Mouse (Mus musculus) granulocyte monocyte progenitor cell, adult 5-6 weeks (primary cell): Measurements from ENCODE around the gene Dclk3. TPM values are rescaled to one million over a fixed set of nuclear protein-coding genes. Genes with fewer than 3 reads are reported as not detected.

Source experiments
- ATAC-seq: replicated peaks from 2 replicates; pipeline ENCODE4 v1.8.0; 2016; ENCODE audit warnings: mild to moderate bottlenecking, moderate TSS enrichment, inconsistent platforms; ENCODE audit not compliant: poor library complexity, severe bottlenecking
- total RNA-seq, 2 experiments: library from RNA; stranded (forward) in 1 of 2; stranded (reverse) in 1 of 2; fragments of 200-712, 200-1000 nt in 1 of 2; fragments of >200 nt in 1 of 2; fragmentation: Nextera tagmentation in 1 of 2; gene quantifications; 2 replicates each; pipeline ENCODE4 v1.2.3; 2014 to 2017

Gene Dclk3
- total RNA-seq, 2 experiments from 2014 or later, result not detected

- no peak for ATAC-seq
Observed at GRCm38 (mm10) chr9:111476479-111477016, 37.7 kb downstream of the Dclk3 start.

GRCm38 (mm10) chr9:111478853-111479490 lies 40.1 kb downstream of the Dclk3 start:
- ATAC-seq, result peak; percentile 48; the same call in 1 of the 2 replicates

DNA sequence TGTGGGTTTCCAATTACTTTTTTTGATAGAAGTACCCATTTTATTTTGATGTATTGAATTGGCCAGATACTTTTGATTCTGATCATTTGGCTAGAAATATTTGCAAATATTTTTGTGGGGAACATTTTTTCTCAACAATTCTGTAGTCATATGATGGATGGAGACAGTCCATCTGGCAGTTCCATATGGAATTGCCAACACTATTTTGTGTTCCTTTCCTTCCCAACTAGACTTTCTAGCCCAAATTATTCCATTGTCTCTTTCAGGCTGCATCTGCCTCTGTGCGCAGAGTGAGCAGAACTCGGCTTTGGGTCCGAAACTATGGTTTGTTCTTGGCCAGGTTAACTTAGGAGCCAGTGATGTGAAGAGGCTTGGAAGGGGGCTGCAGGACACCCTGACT lies 42.1 kb downstream of the Dclk3 start:
- no peak for ATAC-seq

DNA sequence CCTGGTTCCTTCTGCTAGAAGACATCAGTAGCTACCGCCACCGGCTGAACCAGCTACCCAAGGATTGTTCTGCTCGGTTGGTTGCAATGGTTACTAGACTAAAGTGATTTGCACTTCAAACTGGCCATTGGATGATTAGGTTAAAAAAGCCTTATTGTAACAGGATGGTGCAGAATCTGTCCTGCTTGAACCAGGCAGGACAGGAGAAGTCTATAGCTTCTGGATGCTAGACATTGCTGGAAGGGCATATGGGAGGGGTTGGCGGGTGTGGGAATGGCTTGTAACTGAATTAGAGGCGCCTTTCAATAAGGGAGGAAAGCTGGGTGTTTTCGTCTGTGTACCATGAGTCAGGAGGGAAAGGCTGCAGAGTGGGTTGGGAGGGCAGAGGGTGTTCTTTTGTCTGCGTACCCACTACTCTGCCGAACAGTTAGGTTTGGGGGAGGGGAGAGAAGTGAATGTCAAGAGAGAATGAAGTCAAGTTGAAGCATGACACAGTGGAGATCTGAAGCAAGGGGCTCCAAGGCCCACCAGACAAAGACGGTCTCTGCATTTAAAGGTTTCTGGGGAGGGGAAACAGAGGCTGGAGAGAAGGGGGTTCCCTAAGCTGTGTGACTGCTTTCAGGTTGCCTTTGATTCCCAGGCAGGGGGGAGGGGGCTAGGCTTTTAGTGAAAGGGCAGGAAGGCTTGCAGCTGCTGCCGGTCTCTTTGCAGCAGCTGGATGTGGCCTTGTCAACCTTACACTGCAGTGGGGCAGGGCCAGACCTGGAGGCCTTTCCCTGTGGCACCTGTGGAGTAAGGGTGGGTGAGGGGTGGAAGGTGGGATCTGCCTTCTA lies 48.0 kb downstream of the Dclk3 start:
- no peak for ATAC-seq

GRCm38 (mm10) chr9:111490583-111490982 lies 51.7 kb downstream of the Dclk3 start:
- no peak for ATAC-seq

DNA sequence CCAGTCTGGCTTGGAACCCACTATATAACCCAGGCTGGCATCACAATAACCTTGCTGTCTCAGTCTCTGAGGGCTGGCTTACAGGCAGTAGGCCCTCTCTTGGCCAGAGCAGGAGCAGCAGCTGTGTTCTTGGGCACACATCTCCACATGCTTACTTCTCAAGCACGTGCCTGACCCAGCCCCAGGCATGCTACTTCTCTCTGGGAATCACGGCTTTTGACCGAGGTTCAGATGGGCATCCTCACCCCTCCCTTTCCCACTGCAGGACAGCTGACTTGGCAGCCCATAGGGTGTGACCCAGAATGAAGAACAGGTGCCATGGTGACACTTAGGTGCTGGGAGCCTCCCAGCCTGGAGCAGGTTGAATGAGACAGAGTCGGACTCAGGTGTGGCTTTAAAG lies 52.4 kb downstream of the Dclk3 start:
- no peak for ATAC-seq

DNA sequence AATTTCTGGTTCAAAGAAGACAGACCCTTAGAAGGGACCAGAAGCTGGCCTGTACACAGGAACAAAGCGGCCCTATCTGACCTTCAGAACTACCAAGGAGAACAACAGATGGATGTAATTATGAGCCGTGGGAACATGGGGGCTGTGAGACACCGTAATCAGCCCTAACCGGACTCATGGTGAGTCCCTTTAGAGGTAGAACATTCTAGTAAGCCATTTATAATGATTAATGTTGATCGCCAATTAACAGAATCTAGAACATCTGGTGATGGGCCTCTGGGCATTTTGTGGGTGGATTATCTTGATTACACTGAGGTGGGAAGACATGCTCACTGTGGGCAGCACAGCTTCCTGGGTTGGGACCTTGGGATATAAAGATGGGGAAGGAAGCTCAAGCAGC lies 54.6 kb downstream of the Dclk3 start:
- ATAC-seq, result no peak

DNA sequence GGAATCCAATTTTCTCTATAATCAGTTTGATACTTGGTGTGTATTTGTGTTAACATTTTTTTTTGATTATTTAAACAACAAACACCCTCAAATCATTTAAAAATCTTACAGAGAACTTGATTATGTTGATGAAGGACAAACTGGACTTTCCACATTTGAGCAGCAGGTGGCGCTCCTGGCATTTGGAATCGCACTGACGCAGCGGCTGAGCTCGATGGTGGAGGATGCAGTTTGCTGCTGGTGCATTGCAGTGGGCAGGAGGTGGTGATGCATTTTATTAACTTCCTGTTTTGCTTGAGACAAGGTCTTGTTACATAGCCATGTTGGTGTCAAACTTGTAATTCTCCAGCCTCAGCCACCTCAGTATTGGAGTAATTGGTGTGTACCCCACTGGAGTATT lies 56.7 kb downstream of the Dclk3 start:
- ATAC-seq, result peak; percentile 93

GRCm38 (mm10) chr9:111497074-111497811 lies 58.4 kb downstream of the Dclk3 start:
- peak; percentile 90 for ATAC-seq

DNA sequence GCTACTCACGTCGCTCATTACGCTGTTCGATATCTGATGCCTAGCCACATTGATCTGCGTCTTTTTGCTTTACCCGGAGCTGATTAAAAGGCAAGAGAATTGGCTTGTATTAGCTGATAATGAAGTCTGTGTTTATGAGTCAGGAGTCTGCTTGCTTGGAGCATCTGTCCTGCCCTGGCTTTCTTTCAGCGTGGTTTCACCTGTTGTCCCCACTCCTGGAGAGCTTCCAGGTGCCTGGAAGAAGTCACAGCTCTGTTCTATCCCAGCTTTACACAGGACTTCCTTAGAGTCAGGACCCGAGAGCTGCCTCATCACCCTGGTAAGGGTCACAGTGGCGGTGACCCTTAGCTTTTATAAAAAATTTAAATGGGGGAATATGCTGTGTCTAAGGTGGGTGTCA lies 61.3 kb downstream of the Dclk3 start:
- ATAC-seq, result no peak

- no peak for ATAC-seq
Observed at GRCm38 (mm10) chr9:111506075-111506474, 67.2 kb downstream of the Dclk3 start.

DNA sequence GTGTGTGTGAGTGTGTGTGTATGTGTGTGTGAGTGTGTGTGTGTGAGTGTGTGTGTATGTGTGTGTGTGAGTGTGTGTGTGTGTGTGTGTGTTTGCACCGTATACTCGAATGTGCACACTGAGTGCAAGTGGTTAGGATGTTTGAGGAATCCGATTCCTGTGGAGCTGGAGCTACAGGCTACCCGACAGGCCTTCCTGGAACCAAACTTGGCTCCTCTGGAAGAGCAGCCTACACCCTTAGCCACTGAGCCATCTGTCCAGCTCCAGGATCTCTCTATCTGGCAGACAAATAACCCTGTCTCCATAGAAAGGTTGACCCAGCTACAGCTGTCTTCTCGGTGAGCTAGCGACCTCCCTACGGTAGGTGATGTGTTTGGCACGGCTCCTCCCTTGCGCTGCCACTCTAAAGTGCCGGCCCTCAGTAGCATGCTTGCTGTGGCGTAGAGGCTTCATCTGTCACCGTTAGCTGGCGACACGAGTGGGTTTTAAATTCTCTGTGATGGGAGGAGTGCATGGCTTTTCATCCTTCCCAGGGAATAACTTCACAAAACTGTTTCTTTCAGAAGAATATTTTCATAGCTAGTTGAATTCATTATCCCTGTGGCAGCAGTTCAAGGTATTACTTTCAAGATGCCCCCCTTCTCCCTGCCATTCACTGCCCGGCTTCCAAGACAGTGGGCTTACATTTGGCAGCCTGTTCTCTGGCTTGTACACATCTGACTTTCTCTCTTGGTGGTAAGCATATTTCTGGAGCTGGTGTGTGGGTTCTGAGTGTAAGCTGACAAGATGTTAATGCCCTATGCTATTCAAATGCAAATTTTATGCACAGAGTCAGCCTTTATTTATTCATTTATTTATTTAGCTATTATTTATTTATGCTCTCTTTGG lies 75.9 kb downstream of the Dclk3 start:
- ATAC-seq, result no peak

- no peak for ATAC-seq
Observed at GRCm38 (mm10) chr9:111515536-111515935, 76.7 kb downstream of the Dclk3 start.

DNA sequence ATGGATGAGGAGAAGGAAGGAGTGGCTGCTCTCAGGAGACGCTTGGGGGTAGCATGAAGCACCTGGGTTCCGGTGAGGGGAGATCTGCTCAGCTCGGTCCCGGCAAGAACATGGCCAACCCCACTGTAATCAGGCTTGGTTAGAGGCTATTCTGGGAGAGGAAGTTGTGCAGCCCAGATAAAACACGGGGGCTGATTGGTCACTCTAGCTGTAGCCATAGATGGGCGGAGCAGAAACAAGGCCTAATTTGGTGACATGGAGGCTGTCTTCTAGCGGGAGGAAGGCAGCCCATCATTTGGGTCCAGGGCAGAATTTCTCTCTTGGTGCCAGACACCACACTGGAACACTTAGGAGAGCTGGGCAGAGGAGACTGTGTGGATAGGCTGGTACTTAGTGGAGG lies 83.3 kb downstream of the Dclk3 start:
- no peak for ATAC-seq

DNA sequence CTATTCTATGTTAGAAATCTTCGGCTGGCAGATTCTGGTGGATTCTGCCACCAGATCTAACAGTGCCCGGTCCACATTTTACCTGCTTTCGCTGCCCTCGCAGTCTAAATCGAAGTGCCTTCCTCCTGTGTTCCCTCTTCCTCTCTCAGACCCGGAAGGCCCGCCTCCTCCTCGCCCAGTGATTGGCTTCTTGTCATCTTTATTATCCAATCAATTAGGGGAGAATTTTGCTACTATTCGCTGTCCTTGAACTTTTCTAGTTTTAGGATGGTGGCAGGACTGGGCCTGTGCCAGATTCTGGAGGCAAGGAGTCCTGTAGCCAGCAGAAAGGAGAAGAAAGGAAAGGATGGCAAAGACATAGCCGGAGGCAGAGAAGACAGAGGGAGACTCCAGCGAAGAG lies 84.2 kb downstream of the Dclk3 start:
- no peak for ATAC-seq

DNA sequence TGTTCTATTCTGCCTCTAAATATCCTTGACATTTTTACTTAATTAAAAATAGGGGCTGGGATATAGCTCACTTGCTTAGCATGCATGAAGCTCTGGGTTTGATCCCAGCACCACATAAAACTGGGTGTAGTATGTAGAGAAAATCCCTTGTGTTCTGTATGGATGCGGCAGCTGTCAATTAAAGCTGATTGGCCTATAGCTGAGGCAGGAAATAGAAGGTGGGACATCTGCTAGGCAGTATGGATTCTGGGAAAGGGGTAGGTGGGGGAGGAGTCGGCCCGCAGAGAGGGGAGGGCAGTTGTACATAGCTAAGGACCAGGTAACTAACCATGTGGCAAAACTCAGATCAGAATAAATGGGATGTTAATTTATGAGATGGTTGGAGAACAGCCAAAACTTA lies 85.0 kb downstream of the Dclk3 start:
- ATAC-seq, result no peak

GRCm38 (mm10) chr9:111534744-111535423 lies 96.0 kb downstream of the Dclk3 start:
- ATAC-seq, result no peak

DNA sequence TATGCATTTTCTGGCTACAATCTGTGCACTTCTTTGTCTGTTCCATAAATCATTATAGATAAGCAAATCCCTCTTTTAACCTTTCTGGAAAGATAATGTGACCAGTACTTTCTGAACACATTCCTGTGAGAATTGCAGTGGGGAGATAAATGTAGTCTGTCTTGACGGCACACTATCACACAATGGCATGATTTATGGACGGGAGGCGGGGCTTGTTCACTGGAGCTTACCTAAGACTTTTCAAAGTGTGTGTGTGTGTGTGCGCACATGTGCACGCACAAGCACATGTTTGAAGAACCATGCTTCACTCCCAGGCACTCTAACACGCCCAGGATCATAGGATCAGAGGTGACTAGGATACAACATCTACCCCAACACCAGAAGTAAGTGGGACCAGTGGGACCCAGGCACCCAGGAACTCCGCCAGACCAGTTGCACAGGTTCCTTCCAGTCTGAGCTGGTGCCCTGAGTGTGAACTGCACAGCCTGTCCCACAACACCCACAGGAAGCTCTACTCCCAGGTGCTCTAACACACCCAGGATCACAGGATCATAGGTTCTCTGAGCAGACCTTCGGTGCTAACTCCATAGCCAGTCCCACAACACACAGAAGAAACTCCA lies 96.7 kb downstream of the Dclk3 start:
- no peak for ATAC-seq
